Mouse (Mus musculus) common myeloid progenitor, adult 5-6 weeks (primary cell): ENCODE data around the gene Zcchc17. TPM values are rescaled to one million over a fixed set of nuclear protein-coding genes. Genes with fewer than 3 reads are reported as not detected.
A peak's percentile ranks its signal among the peaks of the same experiment; 100 is the strongest.

Source experiments
- ATAC-seq: replicated peaks from 2 replicates; pipeline ENCODE4 v1.8.0; 2016; ENCODE audit warnings: low read depth, mild to moderate bottlenecking, moderate TSS enrichment, inconsistent platforms; ENCODE audit not compliant: poor library complexity, severe bottlenecking
- total RNA-seq: library from RNA; stranded (forward); fragments of 200-1000, 187-1606 nt; gene quantifications from 2 replicates; pipeline ENCODE4 v1.2.3, GENCODE M21; 2017

Zcchc17 gene
- total RNA-seq, 1 experiment from 2014 or later: 77.6 TPM

GRCm38 (mm10) chr4:130319564-130319963 lies 40.2 kb downstream of the Zcchc17 start:
- ATAC-seq: no peak

GRCm38 (mm10) chr4:130318122-130318521 lies 41.6 kb downstream of the Zcchc17 start:
- ATAC-seq: no peak

GRCm38 (mm10) chr4:130316691-130317090 lies 43.1 kb downstream of the Zcchc17 start:
- ATAC-seq: no peak

- no peak for ATAC-seq
These were observed 43.8 kb downstream of the Zcchc17 start for GRCm38 (mm10) chr4:130315771-130316527.

- no peak for ATAC-seq
These were observed 46.2 kb downstream of the Zcchc17 start for GRCm38 (mm10) chr4:130313552-130313951.

GRCm38 (mm10) chr4:130312526-130312925 lies 47.2 kb downstream of the Zcchc17 start:
- no peak for ATAC-seq

GRCm38 (mm10) chr4:130309254-130309653 lies 50.5 kb downstream of the Zcchc17 start:
- no peak for ATAC-seq

- peak; percentile 29 for ATAC-seq
These were observed 51.3 kb downstream of the Zcchc17 start, which contains the start of the genes Fabp3 and Gm10570 for GRCm38 (mm10) chr4:130308231-130309081. TSS of gene Fabp3 (plus strand) at chr4:130308595. TSS of gene Gm10570 (minus strand) at chr4:130308674.

- peak; percentile 54 for ATAC-seq
These were observed 51.9 kb downstream of the Zcchc17 start for GRCm38 (mm10) chr4:130307851-130308230.

GRCm38 (mm10) chr4:130306796-130307630 lies 52.7 kb downstream of the Zcchc17 start:
- ATAC-seq: no peak

GRCm38 (mm10) chr4:130304746-130305145 lies 55.0 kb downstream of the Zcchc17 start:
- ATAC-seq: no peak

GRCm38 (mm10) chr4:130302285-130302870 lies 57.4 kb downstream of the Zcchc17 start:
- ATAC-seq: no peak

- ATAC-seq: no peak
These were observed 60.1 kb downstream of the Zcchc17 start for GRCm38 (mm10) chr4:130299629-130300018.

- no peak for ATAC-seq
These were observed 60.7 kb downstream of the Zcchc17 start for GRCm38 (mm10) chr4:130298877-130299628.

- peak; percentile 64 for ATAC-seq
These were observed 62.6 kb downstream of the Zcchc17 start for GRCm38 (mm10) chr4:130297123-130297529.

- ATAC-seq: no peak
These were observed 63.3 kb downstream of the Zcchc17 start for GRCm38 (mm10) chr4:130296243-130296965.

- ATAC-seq: peak; percentile 48
These were observed 64.5 kb downstream of the Zcchc17 start for GRCm38 (mm10) chr4:130295047-130295745.

GRCm38 (mm10) chr4:130294513-130294912 lies 65.2 kb downstream of the Zcchc17 start:
- ATAC-seq: no peak
